ENCODE assay signal across 13 mouse cellular contexts in the genomic region with DNA sequence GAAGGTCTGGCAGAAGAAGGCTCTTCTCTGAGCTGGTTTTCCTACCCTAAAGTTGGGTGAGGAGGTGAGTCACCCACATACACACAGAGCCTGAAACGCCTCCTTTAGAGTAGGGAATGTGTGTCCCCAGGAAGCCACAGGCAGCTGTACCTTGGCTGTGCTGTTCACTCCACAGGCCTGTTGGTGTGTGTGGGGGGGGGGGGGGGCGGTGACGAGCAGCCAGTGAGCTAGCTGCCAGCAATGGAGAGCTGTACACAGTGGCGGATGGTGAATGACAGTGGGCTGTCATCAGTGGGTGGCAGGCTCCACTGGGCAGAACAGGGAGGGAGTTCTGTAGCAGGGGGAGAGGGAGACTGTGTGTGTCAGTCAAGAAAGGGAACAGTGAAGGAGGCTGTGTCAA. TPM values are rescaled to one million over a fixed set of nuclear protein-coding genes. Genes with fewer than 3 reads are reported as not detected.
DNase-seq lines count a peak whose midpoint lies in the region; ATAC-seq and TF ChIP-seq lines count a peak whose summit lies in the region.
"Had no signal": no experiment of that assay in that cellular context is flagged by ENCODE, and none has a peak within 500 bp of the region (broad histone marks: within the 10 kb centered on the region; RNA-seq: fewer than 3 reads in every experiment).

No protein-coding gene starts in this region.

- no peak overlapping the region for H3K4me3 ChIP-seq in G1E (ENCODE audit: low read depth, low read length)
- H3K4me3 ChIP-seq: liver, embryonic 13.5 days had no signal

- ATAC-seq in frontal cortex, adult (ENCODE audit: low TSS enrichment), result peak; percentile 82
- no peak for ATAC-seq in G1E (ENCODE audit: extremely low read depth, insufficient number of reproducible peaks, low FRiP score, poor library complexity, severe bottlenecking)
- ATAC-seq in monocyte, adult 5-6 weeks (replicated peaks; ENCODE audit: insufficient number of reproducible peaks, low FRiP score, low TSS enrichment, poor library complexity, severe bottlenecking), result no peak

- H3K36me3 ChIP-seq in G1E (replicated peaks), result no peaks in the 10 kb centered on the region
- H3K36me3 ChIP-seq: liver, embryonic 13.5 days had no signal

- no peak for TF ChIP-seq CTCF in G1E (IDR thresholded peaks at IDR 0.05; ENCODE audit: low read depth, low read length)

- intact Hi-C loops in left cerebral cortex, postnatal 10 days (cut with DNase I), result no loop called here

- no peaks in the 10 kb centered on the region for H3K27me3 ChIP-seq in G1E (ENCODE audit: insufficient read depth, low read length)

- peaks cover 68% of the 10 kb centered on the region for H3K4me1 ChIP-seq in G1E (ENCODE audit: insufficient read depth, low read depth, low read length)

- no peaks in the 10 kb centered on the region for H3K9me3 ChIP-seq in G1E (replicated peaks)
- H3K9me3 ChIP-seq: liver, embryonic 13.5 days had no signal

- DNase-seq in frontal cortex, postnatal 25 days (ENCODE audit: low spot score in 2 of 2), result no peak
- peak; percentile 43 for DNase-seq in left cerebral cortex, adult 11 months (ENCODE audit: low spot score)
- DNase-seq in left cerebral cortex, postnatal 10 days (ENCODE audit: extremely low spot score in 1 of 2, low spot score in 2 of 2), result no peak
- DNase-seq in G1E (ENCODE audit: low spot score), result peak; percentile 41
- DNase-seq in layer of hippocampus, postnatal 36 days, result peak; percentile 51 to 57
- DNase-seq in lung, postnatal 14 days, result no peak
- DNase-seq: B cell, adult 2 months; embryo, embryonic 11 days; kidney, postnatal 36 days; liver, embryonic 13.5 days; lung, postnatal 36 days had no signal

RNA-seq across cellular contexts. Expression of gene Otub2, which starts 11.7 kb away (rescaled TPM):
- total RNA-seq in left cerebral cortex, postnatal 10 days (2021), result 10 to 100 TPM; 20.6 to 23.2 TPM
- total RNA-seq in G1E (2014; fragmentation: Nextera tagmentation), result 18.9 and 25.2 TPM in 2 replicates
- total RNA-seq in G1E (2017), result 15.2 and 18.1 TPM in 2 replicates
- 4.6 and 5.2 TPM in 2 replicates for polyA plus RNA-seq in G1E (2012)
- total RNA-seq in layer of hippocampus, postnatal 36 days (2021), result 10 to 100 TPM; 49.7 to 53.9 TPM
- 0.68 to 2.0 TPM (median 1.5 TPM) in 3 replicates for total RNA-seq in monocyte, adult 5-6 weeks (2017)

RNA-seq across cellular contexts. Expression of gene Asb2, which starts 21.0 kb away (rescaled TPM):
- 1 to 10 TPM; 3.3 to 3.7 TPM for total RNA-seq in left cerebral cortex, postnatal 10 days (2021)
- total RNA-seq in G1E (2014; fragmentation: Nextera tagmentation) (not detected in 2 replicates), G1E (2017) (0.05 TPM in 1 of 2 replicates, not detected in the other)
- not detected in 2 replicates for polyA plus RNA-seq in G1E (2012)
- 1 to 10 TPM; 1.6 to 1.7 TPM for total RNA-seq in layer of hippocampus, postnatal 36 days (2021)
- total RNA-seq in monocyte, adult 5-6 weeks (2017), result 0.96 to 4.0 TPM (median 1.2 TPM) in 3 replicates

RNA-seq across cellular contexts. Expression of gene 9330161L09Rik, which starts 30.8 kb away (rescaled TPM):
- total RNA-seq in left cerebral cortex, postnatal 10 days (2021), result 1 to 10 TPM; 1.8 to 3.4 TPM
- total RNA-seq in G1E (2014; fragmentation: Nextera tagmentation) (6.9 and 8.1 TPM in 2 replicates), G1E (2017) (2.1 and 2.8 TPM in 2 replicates)
- polyA plus RNA-seq in G1E (2012), result 0.05 TPM in 1 of 2 replicates, not detected in the other
- total RNA-seq in layer of hippocampus, postnatal 36 days (2021), result 1 to 10 TPM; 2.5 to 3.3 TPM
- total RNA-seq in monocyte, adult 5-6 weeks (2017), result 1.3 to 3.6 TPM (median 1.4 TPM) in 3 replicates
- polyA plus RNA-seq: liver, embryonic 13.5 days had no signal

RNA-seq across cellular contexts. Expression of gene Ddx24, which starts 48.9 kb away (rescaled TPM):
- 100 to 1,000 TPM; 172 to 173 TPM for total RNA-seq in left cerebral cortex, postnatal 10 days (2021)
- total RNA-seq in G1E (2014; fragmentation: Nextera tagmentation), result 243 and 249 TPM in 2 replicates
- total RNA-seq in G1E (2017), result 227 and 244 TPM in 2 replicates
- 38.8 and 66.8 TPM in 2 replicates for polyA plus RNA-seq in G1E (2012)
- 100 to 1,000 TPM; 213 to 224 TPM for total RNA-seq in layer of hippocampus, postnatal 36 days (2021)
- total RNA-seq in monocyte, adult 5-6 weeks (2017), result 105 to 146 TPM (median 129 TPM) in 3 replicates

RNA-seq across cellular contexts. Expression of gene Ifi27, which starts 57.2 kb away (rescaled TPM):
- total RNA-seq in left cerebral cortex, postnatal 10 days (2021), result 10 to 100 TPM; 27.9 to 31.4 TPM
- total RNA-seq in G1E (2014; fragmentation: Nextera tagmentation) (151 and 164 TPM in 2 replicates), G1E (2017) (335 and 374 TPM in 2 replicates)
- polyA plus RNA-seq in G1E (2012), result 16.9 and 22.2 TPM in 2 replicates
- 10 to 100 TPM; 90.9 to 99.0 TPM for total RNA-seq in layer of hippocampus, postnatal 36 days (2021)
- total RNA-seq in monocyte, adult 5-6 weeks (2017), result 33.7 to 72.1 TPM (median 37.1 TPM) in 3 replicates

Comparison
In these comparisons a context has a peak if more than half of its experiments do, and no peak if none do; other contexts are left out.
1. DNase-seq: peak in left cerebral cortex, adult 11 months (single experiment), G1E (single experiment) and layer of hippocampus, postnatal 36 days (2 of 2); none in frontal cortex, postnatal 25 days (0 of 2), left cerebral cortex, postnatal 10 days (0 of 2) and lung, postnatal 14 days (single experiment).